Mouse (Mus musculus): ENCODE measurements around the gene Slc12a8. TPM values are rescaled to one million over a fixed set of nuclear protein-coding genes. Genes with fewer than 3 reads are reported as not detected.

Slc12a8 gene
- total RNA-seq (2012; rRNA removed) (7.7 and 17.4 TPM in 2 replicates), total RNA-seq (2014; rRNA removed) (12.2 and 12.9 TPM in 2 replicates), polyA plus RNA-seq (2012; ENCODE audit: insufficient read length, low read depth) (14.2 and 16.5 TPM in 2 replicates)

- no peak within 1 kb of the TSS for H3K9ac ChIP-seq (ENCODE audit: insufficient read depth, low read depth)
- no peak within 1 kb of the TSS for H3K4me3 ChIP-seq (replicated peaks in 1 of 3; ENCODE audit: low read depth in 2 of 3, low read length in 2 of 3, poor library complexity in 1 of 3)
- H3K4me2 ChIP-seq (ENCODE audit: insufficient read depth, low read depth, poor library complexity, severe bottlenecking) = no peak within 1 kb of the TSS
- H3K36me3 ChIP-seq (replicated peaks in 1 of 2; ENCODE audit: control insufficient read depth in 1 of 2, insufficient read depth in 1 of 2, low read length in 1 of 2) = no peaks in the 10 kb centered on the region
- H3K9me3 ChIP-seq (replicated peaks; ENCODE audit: low read length) = no peaks in the 10 kb centered on the region
- no peak for DNase-seq (ENCODE audit: extremely low read depth)
- H3K4me1 ChIP-seq (ENCODE audit: control insufficient read depth in 1 of 2, insufficient read depth in 2 of 2) = peaks cover 0 to 5% of the 10 kb centered on the region in 2 experiments; a peak in 2 of 4 replicates
- no peaks in the 10 kb centered on the region for H3K79me2 ChIP-seq (replicated peaks; ENCODE audit: control insufficient read depth, extremely low read depth, insufficient read depth, poor library complexity, severe bottlenecking)
- H3K27me3 ChIP-seq (replicated peaks) = no peaks in the 10 kb centered on the region
- H3K27ac ChIP-seq (ENCODE audit: insufficient read depth, low read depth) = no peak within 1 kb of the TSS
- in situ Hi-C loops (cut with MboI; ENCODE audit: low pct_ligation_motif_present, low pct_unique_long_range_greater_than_20kb, low sequenced_read_pairs) (no loop called here), dilution Hi-C loops (cut with MboI; ENCODE audit: extremely low pct_ligation_motif_present, extremely low pct_unique_long_range_greater_than_20kb, low sequenced_read_pairs) (no loop called here)
- TF ChIP-seq ZNF384 (IDR thresholded peaks at IDR 0.05; ENCODE audit: low read depth, low read length) (no peak), UBTF (IDR thresholded peaks at IDR 0.05; ENCODE audit: low read depth, low read length) (no peak), CHD2 (IDR thresholded peaks at IDR 0.05; ENCODE audit: low read length) (no peak), EP300 (IDR thresholded peaks at IDR 0.05; ENCODE audit: low read length) (no peak), RCOR1 (conservative IDR thresholded peaks at IDR 0.05; ENCODE audit: low read depth, low read length) (no peak), BHLHE40 (IDR thresholded peaks at IDR 0.05; ENCODE audit: low read depth, low read length) (no peak), TCF12 (IDR thresholded peaks at IDR 0.05; ENCODE audit: low read depth, low read length) (no peak), MAX (IDR thresholded peaks at IDR 0.05; ENCODE audit: low read length) (no peak)
Observed at GRCm38 (mm10) chr16:33516807-33517565, at the start of gene Slc12a8. TSS of gene Slc12a8 (plus strand) at chr16:33517328.

GRCm38 (mm10) chr16:33467451-33467850 lies 49.7 kb upstream of the Slc12a8 start:
- no peaks in the 10 kb centered on the region for H3K27me3 ChIP-seq (replicated peaks)
- H3K4me3 ChIP-seq (replicated peaks in 1 of 3; ENCODE audit: low read depth in 2 of 3, low read length in 2 of 3, poor library complexity in 1 of 3) = no peak overlapping the region
- no peak for DNase-seq (ENCODE audit: extremely low read depth)
- H3K9ac ChIP-seq (ENCODE audit: insufficient read depth, low read depth) = no peak overlapping the region
- in situ Hi-C loops (cut with MboI; ENCODE audit: low pct_ligation_motif_present, low pct_unique_long_range_greater_than_20kb, low sequenced_read_pairs) (no loop called here), dilution Hi-C loops (cut with MboI; ENCODE audit: extremely low pct_ligation_motif_present, extremely low pct_unique_long_range_greater_than_20kb, low sequenced_read_pairs) (no loop called here)
- H3K4me1 ChIP-seq (ENCODE audit: control insufficient read depth in 1 of 2, insufficient read depth in 2 of 2) = peaks cover 0 to 8% of the 10 kb centered on the region in 2 experiments; a peak in 1 of 4 replicates
- no peak overlapping the region for H3K4me2 ChIP-seq (ENCODE audit: insufficient read depth, low read depth, poor library complexity, severe bottlenecking)
- TF ChIP-seq EP300 (IDR thresholded peaks at IDR 0.05; ENCODE audit: low read length) (no peak), TCF12 (IDR thresholded peaks at IDR 0.05; ENCODE audit: low read depth, low read length) (no peak), CHD1 (IDR thresholded peaks at IDR 0.05; ENCODE audit: low read depth, low read length) (no peak), KAT2A (IDR thresholded peaks at IDR 0.05; ENCODE audit: insufficient replicate concordance, low read length) (no peak), ZKSCAN1 (IDR thresholded peaks at IDR 0.05; ENCODE audit: borderline replicate concordance, low read depth, low read length) (no peak), UBTF (IDR thresholded peaks at IDR 0.05; ENCODE audit: low read depth, low read length) (no peak), PAX5 (IDR thresholded peaks at IDR 0.05; ENCODE audit: low read length) (no peak), CHD2 (IDR thresholded peaks at IDR 0.05; ENCODE audit: low read length) (no peak), POLR2AphosphoS2 (IDR thresholded peaks at IDR 0.05; ENCODE audit: low read depth, low read length) (no peak), CTCF (conservative IDR thresholded peaks at IDR 0.05 in 1 of 2, IDR thresholded peaks at IDR 0.05 in 1 of 2; ENCODE audit: low read depth in 2 of 2, low read length in 2 of 2) (no peak)
- no peaks in the 10 kb centered on the region for H3K79me2 ChIP-seq (replicated peaks; ENCODE audit: control insufficient read depth, extremely low read depth, insufficient read depth, poor library complexity, severe bottlenecking)
- peaks cover 26 to 81% of the 10 kb centered on the region in 2 experiments for H3K36me3 ChIP-seq (replicated peaks in 1 of 2; ENCODE audit: control insufficient read depth in 1 of 2, insufficient read depth in 1 of 2, low read length in 1 of 2)
- H3K27ac ChIP-seq (ENCODE audit: insufficient read depth, low read depth) = no peak overlapping the region
- H3K9me3 ChIP-seq (replicated peaks; ENCODE audit: low read length) = no peaks in the 10 kb centered on the region
